Mouse (Mus musculus) brain, adult 10 weeks (tissue): Measurements from ENCODE around the gene Abcd1. TPM values are rescaled to one million over a fixed set of nuclear protein-coding genes. Genes with fewer than 3 reads are reported as not detected.

Source experiments
- polyA plus RNA-seq: library from polyadenylated mRNA; stranded (reverse); fragments of 350-450 nt; fragmentation: Illumina TruSeq; extraction: RNeasy Lipid Tissue Mini Kit (QIAGEN cat#74804); gene quantifications from one replicate; pipeline ENCODE4 v1.2.3, GENCODE M21; 2015; ENCODE audit warnings: low read depth, low replicate concordance

Gene Abcd1
- polyA plus RNA-seq = 9.2 TPM

GRCm38 (mm10) chrX:73716109-73716661 lies at the start of gene Abcd1, which contains the start of gene Bcap31:
Gene Abcd1 (plus strand): TSS chrX:73716597.
Gene Bcap31 (minus strand): TSS chrX:73716175.

GRCm38 (mm10) chrX:73672879-73673618 lies 43.3 kb upstream of the Abcd1 start, which contains the start of gene Slc6a8:
Gene Slc6a8 (plus strand): TSS chrX:73673150.

GRCm38 (mm10) chrX:73756334-73757140 lies 40.1 kb downstream of the Abcd1 start, which contains the start of gene Plxnb3:
Gene Plxnb3 (plus strand): TSS chrX:73757090.

GRCm38 (mm10) chrX:73774168-73774760 lies 57.9 kb downstream of the Abcd1 start, which contains the start of gene Srpk3:
Gene Srpk3 (plus strand): TSS chrX:73774405.

GRCm38 (mm10) chrX:73786364-73787224 lies 70.2 kb downstream of the Abcd1 start, which contains the start of the genes Idh3g and Ssr4:
Gene Idh3g (minus strand): TSS chrX:73786897.
Gene Ssr4 (plus strand): TSS chrX:73787028.

Other genes starting within 250 kb of the Abcd1 start
- gene Bgn, start 233.0 kb upstream of the Abcd1 start, polyA plus RNA-seq = 13.7 TPM
- 55.4 TPM for gene Atp2b3, start 213.5 kb upstream of the Abcd1 start, polyA plus RNA-seq
- 0.68 TPM for gene Dusp9, start 77.2 kb upstream of the Abcd1 start, polyA plus RNA-seq
- 115 TPM for gene Pnck, start 56.5 kb upstream of the Abcd1 start, polyA plus RNA-seq
- 75.3 TPM for gene Slc6a8, start 43.4 kb upstream of the Abcd1 start, polyA plus RNA-seq
- gene Bcap31, start 422 bp upstream of the Abcd1 start, polyA plus RNA-seq = 138 TPM
- 12.9 TPM for gene Plxnb3, start 40.5 kb downstream of the Abcd1 start, polyA plus RNA-seq
- gene Srpk3, start 57.8 kb downstream of the Abcd1 start, polyA plus RNA-seq = 13.8 TPM
- gene Idh3g, start 70.3 kb downstream of the Abcd1 start, polyA plus RNA-seq = 264 TPM
- gene Ssr4, start 70.4 kb downstream of the Abcd1 start, polyA plus RNA-seq = 145 TPM
- 82.2 TPM for gene Pdzd4, start 108.4 kb downstream of the Abcd1 start, polyA plus RNA-seq
- not detected for gene Avpr2, start 175.5 kb downstream of the Abcd1 start, polyA plus RNA-seq
- gene L1cam, start 179.5 kb downstream of the Abcd1 start, polyA plus RNA-seq = 98.7 TPM
- 3.8 TPM for gene Arhgap4, start 205.3 kb downstream of the Abcd1 start, polyA plus RNA-seq
- 66.1 TPM for gene Naa10, start 205.3 kb downstream of the Abcd1 start, polyA plus RNA-seq
- gene Renbp, start 214.3 kb downstream of the Abcd1 start, polyA plus RNA-seq = 7.2 TPM
- gene Hcfc1, start 249.8 kb downstream of the Abcd1 start, polyA plus RNA-seq = 43.1 TPM